Mouse (Mus musculus): ENCODE measurements at regions not wholly inside any gene's neighbourhood (a gene's known extent, or its start where the extent isn't known, plus 50 kb on each side); places are given as distances from the start of the nearest gene placed in this dataset.
"Not testable (repeated sequence)": the region's sequence is repeated elsewhere in the genome, so short reads cannot be mapped to it uniquely, and the experiment has no call there.

DNA sequence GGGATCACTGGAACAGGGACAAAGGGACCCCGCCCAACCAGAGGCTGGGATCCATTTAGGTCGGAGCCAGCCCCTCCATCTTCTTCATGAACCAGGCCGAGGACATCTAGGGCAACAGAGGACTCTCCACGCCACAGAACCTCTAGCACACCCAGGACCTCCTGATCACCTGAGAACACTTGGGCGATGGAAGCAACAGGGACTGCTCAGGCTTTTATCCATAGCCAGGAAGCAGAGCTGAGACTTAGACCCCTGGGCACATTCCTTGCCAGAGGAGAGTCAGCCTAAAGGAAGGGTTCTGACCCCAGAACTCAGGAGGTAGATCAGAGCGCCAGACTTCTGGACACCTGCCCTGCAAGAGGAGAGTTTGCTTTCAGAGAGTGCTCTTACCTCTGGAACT lies 168.1 kb upstream of the Oprm1 start:
- ATAC-seq (ENCODE audit: poor library complexity, severe bottlenecking) = no peak

DNA sequence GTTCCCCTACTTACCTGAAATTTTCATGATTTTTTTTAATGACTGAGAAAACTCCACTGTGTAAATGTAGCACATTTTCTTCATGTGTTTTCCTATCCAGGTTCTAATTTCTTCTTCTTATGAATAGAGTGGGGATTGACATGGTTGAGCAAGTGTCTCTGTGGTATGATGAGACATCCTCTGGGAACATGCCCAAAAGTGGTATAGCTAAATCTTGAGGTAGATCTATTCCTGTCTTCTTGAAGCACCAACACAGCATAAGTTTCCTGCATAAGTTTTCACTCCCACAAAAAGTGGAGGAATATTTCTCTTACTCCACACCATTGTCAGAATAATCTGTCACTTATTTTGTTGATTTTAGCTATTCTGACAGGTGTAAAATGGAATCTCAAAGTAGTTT lies 161.1 kb upstream of the Oprm1 start:
- no peak for ATAC-seq (ENCODE audit: poor library complexity, severe bottlenecking)

DNA sequence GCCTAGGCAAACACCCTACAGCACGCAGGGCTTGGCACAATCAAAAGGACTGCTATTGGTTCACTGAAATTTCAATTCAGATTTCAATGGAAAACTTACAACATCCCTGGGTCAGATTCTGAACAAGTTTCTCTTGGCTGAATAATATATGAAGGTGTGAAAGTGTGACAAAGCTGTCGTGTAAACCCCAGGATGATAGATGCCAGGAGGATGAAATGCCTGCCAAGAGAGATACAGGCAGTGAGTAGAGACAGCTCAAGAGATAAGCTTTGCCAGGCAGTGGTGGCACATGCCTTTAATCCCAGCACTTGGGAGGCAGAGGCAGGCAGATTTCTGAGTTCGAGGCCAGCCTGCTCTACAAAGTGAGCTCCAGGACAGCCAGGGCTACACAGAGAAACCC lies 159.7 kb upstream of the Oprm1 start:
- ATAC-seq (ENCODE audit: poor library complexity, severe bottlenecking) = not testable (repeated sequence)

DNA sequence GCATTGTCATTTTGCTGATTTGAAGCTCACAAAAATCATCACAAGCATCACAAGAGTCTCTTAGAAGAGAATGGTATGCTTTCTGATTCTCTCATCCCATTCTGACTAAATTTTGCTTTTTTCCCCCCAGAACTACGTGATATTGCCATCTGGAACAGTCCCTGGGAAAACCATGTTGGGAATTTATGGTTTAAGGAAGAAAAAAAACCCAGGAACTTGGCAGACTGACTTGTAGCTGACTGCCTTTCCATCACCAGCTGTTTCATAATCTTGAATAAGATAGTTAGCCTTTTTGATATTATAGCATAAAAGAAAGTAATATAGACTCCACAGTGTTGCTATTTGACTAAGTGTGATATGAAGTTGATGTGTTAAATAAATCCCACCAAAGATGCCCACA lies 110.7 kb upstream of the Oprm1 start:
- no peak for ATAC-seq (ENCODE audit: poor library complexity, severe bottlenecking)

DNA sequence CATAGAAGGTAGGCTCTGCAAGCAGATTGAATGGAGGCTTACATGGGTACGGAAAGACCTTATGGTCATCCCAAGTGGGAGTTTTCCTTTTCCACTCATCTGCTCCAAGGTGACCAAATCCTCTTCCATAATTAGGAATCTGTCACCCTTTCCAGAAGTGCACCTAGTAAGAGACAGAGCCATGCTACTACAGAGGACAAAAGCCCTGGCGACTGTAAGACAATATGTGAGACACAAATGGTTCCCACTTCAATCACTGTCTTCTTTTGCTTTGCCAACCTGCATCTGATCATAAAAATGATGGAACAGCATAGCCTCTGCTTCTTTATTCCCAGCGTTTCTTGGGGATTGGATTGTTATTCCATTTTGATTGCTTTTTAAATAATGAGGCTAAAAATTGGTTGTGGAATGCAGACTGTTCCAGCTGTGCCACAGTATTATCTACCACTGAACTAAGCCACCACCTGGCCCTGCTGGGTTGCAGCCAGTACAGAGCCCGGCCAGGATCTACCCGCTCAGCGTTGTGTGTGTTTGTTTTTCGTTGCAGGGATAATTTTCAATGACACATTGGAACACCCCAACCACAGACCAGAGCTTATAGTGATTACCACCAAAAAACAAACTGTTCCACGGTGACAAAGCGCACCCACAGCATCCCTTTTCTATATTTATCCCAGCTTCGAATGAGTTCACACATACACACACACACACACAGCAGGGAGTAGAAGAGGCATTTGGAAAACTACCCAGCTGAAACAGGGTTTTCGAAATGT lies 72.8 kb upstream of the Oprm1 start:
- no peak for ATAC-seq (ENCODE audit: poor library complexity, severe bottlenecking)

DNA sequence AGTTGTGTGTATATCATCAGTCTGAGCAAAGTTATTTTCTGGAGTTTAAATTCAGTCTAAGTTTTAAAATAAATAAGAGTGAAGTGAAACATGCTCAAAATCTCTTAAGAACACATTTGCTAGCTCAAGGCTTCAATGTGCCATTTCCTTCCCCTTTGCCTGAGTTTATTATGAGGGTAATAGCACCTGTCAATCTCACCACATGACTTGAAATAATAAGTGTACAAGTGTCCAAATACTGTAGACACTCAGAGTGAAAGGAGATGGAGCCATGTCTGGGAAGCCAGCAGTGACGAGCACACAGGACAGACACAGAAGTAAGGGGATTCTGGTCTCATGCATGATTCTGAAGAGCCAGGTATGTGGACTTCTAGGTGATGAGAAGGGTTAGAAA lies 72.2 kb upstream of the Oprm1 start:
- no peak for ATAC-seq (ENCODE audit: poor library complexity, severe bottlenecking)

All from megakaryocyte, adult 5-6 weeks (primary cell).